Mouse (Mus musculus): ENCODE results near the gene Gm10392. TPM values are rescaled to one million over a fixed set of nuclear protein-coding genes. Genes with fewer than 3 reads are reported as not detected.

Gene Gm10392
- polyA plus RNA-seq, 1 experiment from 2014 or later, result 0.16 TPM

GRCm38 (mm10) chr11:77495507-77495906, 23.5 kb downstream of the Gm10392 start:
- no peak for ATAC-seq (ENCODE audit: insufficient read depth)
- no peak overlapping the region for H3K4me3 ChIP-seq (ENCODE audit: low read depth, low read length)
- TF ChIP-seq CTCF (IDR thresholded peaks at IDR 0.05; ENCODE audit: low read depth), result no peak
- peak overlapping the region; percentile 90; the same call in 1 of the 2 replicates for H3K4me2 ChIP-seq
- DNase-seq, result no peak
- peaks cover 20% of the 10 kb centered on the region for H3K36me3 ChIP-seq (ENCODE audit: insufficient read depth)
- peaks cover 17% of the 10 kb centered on the region for H3K4me1 ChIP-seq (ENCODE audit: insufficient read depth)
- no peaks in the 10 kb centered on the region for H3K27me3 ChIP-seq (ENCODE audit: insufficient read depth, low read length)
- H3K27ac ChIP-seq (ENCODE audit: low read depth), result no peak overlapping the region
- no peaks in the 10 kb centered on the region for H3K9me3 ChIP-seq (ENCODE audit: low read depth, low read length)
- H3K9ac ChIP-seq, result no peak overlapping the region

- DNase-seq, result no peak
- WGBS, result 65% methylated on average over 6 of the region's 6 CpGs
- Histone ChIP-seq H3K9ac (peak overlapping the region; percentile 93), H3K4me3 (ENCODE audit: low read depth, low read length) (peak overlapping the region; percentile 67; the same call in 1 of the 2 replicates), H3K4me1 (ENCODE audit: insufficient read depth) (peaks cover 17% of the 10 kb centered on the region), H3K4me2 (peak overlapping the region; percentile 90), H3K27ac (ENCODE audit: low read depth) (no peak overlapping the region), H3K9me3 (ENCODE audit: low read depth, low read length) (no peaks in the 10 kb centered on the region), H3K27me3 (ENCODE audit: insufficient read depth, low read length) (no peaks in the 10 kb centered on the region), H3K36me3 (ENCODE audit: insufficient read depth) (peaks cover 13% of the 10 kb centered on the region; the same call in 1 of the 2 replicates)
- no peak for ATAC-seq (ENCODE audit: insufficient read depth)
- TF ChIP-seq CTCF (IDR thresholded peaks at IDR 0.05; ENCODE audit: low read depth), result no peak
These were observed 24.2 kb downstream of the Gm10392 start for GRCm38 (mm10) chr11:77494782-77495181.

- H3K4me2 ChIP-seq, result peak overlapping the region; percentile 90
- H3K27ac ChIP-seq (ENCODE audit: low read depth), result peak overlapping the region; percentile 97; the same call in 1 of the 2 replicates
- H3K4me3 ChIP-seq (ENCODE audit: low read depth, low read length), result peak overlapping the region; percentile 67
- ATAC-seq (ENCODE audit: insufficient read depth), result no peak
- no peaks in the 10 kb centered on the region for H3K27me3 ChIP-seq (ENCODE audit: insufficient read depth, low read length)
- no peak for TF ChIP-seq CTCF (IDR thresholded peaks at IDR 0.05; ENCODE audit: low read depth)
- peaks cover 17% of the 10 kb centered on the region for H3K4me1 ChIP-seq (ENCODE audit: insufficient read depth)
- peak overlapping the region; percentile 93 for H3K9ac ChIP-seq
- H3K9me3 ChIP-seq (ENCODE audit: low read depth, low read length), result no peaks in the 10 kb centered on the region
- WGBS, result 16% methylated on average over 4 of the region's 4 CpGs
- peaks cover 8% of the 10 kb centered on the region; the same call in 1 of the 2 replicates for H3K36me3 ChIP-seq (ENCODE audit: insufficient read depth)
- DNase-seq, result no peak
These were observed 24.7 kb downstream of the Gm10392 start for GRCm38 (mm10) chr11:77494344-77494676.

DNA sequence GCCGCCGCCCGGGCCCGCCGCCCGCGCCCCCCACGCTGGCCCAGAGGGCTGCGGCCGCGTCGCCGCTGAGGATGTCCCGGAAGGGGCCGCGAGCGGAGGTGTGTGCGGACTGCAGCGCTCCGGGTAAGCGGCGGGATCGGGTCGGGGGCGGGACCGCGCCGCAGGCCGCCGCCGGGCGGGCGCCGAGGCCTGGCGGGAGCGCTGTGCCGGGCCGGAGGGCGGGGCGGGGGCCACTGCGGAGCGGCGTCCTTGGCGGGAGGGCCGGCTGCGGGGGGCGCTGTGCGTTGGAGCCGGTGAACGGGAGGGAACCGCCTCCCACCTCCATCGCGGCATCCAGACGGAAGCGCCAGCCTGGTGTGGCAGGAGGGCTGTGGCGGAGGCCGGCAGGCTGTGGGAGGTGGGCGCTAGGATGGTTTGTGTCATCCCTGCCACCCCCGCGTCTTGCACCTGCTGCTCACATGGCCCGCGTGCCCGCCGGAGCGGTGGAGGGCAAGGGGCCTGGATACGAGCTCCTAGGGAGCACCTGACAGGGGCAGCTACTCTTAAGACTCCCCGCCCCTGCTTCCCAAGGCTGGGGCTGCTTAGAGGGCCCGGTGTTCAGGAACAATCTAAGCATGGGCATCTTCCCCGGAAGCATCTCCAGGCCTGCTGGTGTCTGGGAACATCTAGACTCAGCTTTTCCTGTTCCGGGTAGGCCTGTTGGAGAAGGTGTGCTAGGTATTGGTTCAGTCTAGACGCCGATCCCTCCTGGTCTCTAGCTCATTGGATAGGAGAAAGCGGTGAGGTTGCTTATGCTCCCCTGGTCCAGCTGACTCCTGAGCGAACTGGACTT, 25.3 kb downstream of the Gm10392 start, which contains the start of gene Git1:
Gene Git1, plus strand, starts transcription at position 51 of the 832 bp plus-strand sequence.
- no peak for TF ChIP-seq CTCF (IDR thresholded peaks at IDR 0.05; ENCODE audit: low read depth)
- Histone ChIP-seq H3K4me3 (ENCODE audit: low read depth, low read length) (peak within 1 kb of the TSS; percentile 67), H3K9me3 (ENCODE audit: low read depth, low read length) (no peaks in the 10 kb centered on the region), H3K4me1 (ENCODE audit: insufficient read depth) (peaks cover 19% of the 10 kb centered on the region), H3K27ac (ENCODE audit: low read depth) (peak within 1 kb of the TSS; percentile 97), H3K27me3 (ENCODE audit: insufficient read depth, low read length) (no peaks in the 10 kb centered on the region), H3K9ac (peak within 1 kb of the TSS; percentile 93), H3K36me3 (ENCODE audit: insufficient read depth) (0 out of 2 replicates have a peak, but pooled peaks cover 3% of the 10 kb centered on the region), H3K4me2 (peak within 1 kb of the TSS; percentile 90)
- DNase-seq (peak; percentile 48), ATAC-seq (ENCODE audit: insufficient read depth) (no peak)
- under 1% methylated on average over 67 of the region's 74 CpGs for WGBS

GRCm38 (mm10) chr11:77492911-77493332, 26.1 kb downstream of the Gm10392 start:
- DNase-seq (peak; percentile 96), ATAC-seq (ENCODE audit: insufficient read depth) (peak; percentile 74)
- Histone ChIP-seq H3K9me3 (ENCODE audit: low read depth, low read length) (no peaks in the 10 kb centered on the region), H3K27ac (ENCODE audit: low read depth) (peak overlapping the region; percentile 97), H3K27me3 (ENCODE audit: insufficient read depth, low read length) (no peaks in the 10 kb centered on the region), H3K4me1 (ENCODE audit: insufficient read depth) (peaks cover 25% of the 10 kb centered on the region), H3K4me2 (peak overlapping the region; percentile 90), H3K9ac (peak overlapping the region; percentile 93), H3K36me3 (ENCODE audit: insufficient read depth) (0 out of 2 replicates have a peak, but pooled peaks cover 2% of the 10 kb centered on the region), H3K4me3 (ENCODE audit: low read depth, low read length) (peak overlapping the region; percentile 57)
- under 1% methylated on average over 29 of the region's 32 CpGs for WGBS
- peak; percentile 39 for TF ChIP-seq CTCF (IDR thresholded peaks at IDR 0.05; ENCODE audit: low read depth)

- Histone ChIP-seq H3K9me3 (ENCODE audit: low read depth, low read length) (no peaks in the 10 kb centered on the region), H3K4me2 (peak overlapping the region; percentile 90), H3K36me3 (ENCODE audit: insufficient read depth) (0 out of 2 replicates have a peak, but pooled peaks cover 2% of the 10 kb centered on the region), H3K27ac (ENCODE audit: low read depth) (peak overlapping the region; percentile 97), H3K4me3 (ENCODE audit: low read depth, low read length) (peak overlapping the region; percentile 57), H3K9ac (peak overlapping the region; percentile 93), H3K27me3 (ENCODE audit: insufficient read depth, low read length) (no peaks in the 10 kb centered on the region), H3K4me1 (ENCODE audit: insufficient read depth) (peaks cover 26% of the 10 kb centered on the region)
- ATAC-seq (ENCODE audit: insufficient read depth) (no peak), DNase-seq (peak; percentile 54)
- no peak for TF ChIP-seq CTCF (IDR thresholded peaks at IDR 0.05; ENCODE audit: low read depth)
- under 1% methylated on average over 18 of the region's 18 CpGs for WGBS
These were observed 26.6 kb downstream of the Gm10392 start for GRCm38 (mm10) chr11:77492311-77492871.
